Comparison of ENCODE assay signal across 8 mouse cellular contexts in the genomic region with DNA sequence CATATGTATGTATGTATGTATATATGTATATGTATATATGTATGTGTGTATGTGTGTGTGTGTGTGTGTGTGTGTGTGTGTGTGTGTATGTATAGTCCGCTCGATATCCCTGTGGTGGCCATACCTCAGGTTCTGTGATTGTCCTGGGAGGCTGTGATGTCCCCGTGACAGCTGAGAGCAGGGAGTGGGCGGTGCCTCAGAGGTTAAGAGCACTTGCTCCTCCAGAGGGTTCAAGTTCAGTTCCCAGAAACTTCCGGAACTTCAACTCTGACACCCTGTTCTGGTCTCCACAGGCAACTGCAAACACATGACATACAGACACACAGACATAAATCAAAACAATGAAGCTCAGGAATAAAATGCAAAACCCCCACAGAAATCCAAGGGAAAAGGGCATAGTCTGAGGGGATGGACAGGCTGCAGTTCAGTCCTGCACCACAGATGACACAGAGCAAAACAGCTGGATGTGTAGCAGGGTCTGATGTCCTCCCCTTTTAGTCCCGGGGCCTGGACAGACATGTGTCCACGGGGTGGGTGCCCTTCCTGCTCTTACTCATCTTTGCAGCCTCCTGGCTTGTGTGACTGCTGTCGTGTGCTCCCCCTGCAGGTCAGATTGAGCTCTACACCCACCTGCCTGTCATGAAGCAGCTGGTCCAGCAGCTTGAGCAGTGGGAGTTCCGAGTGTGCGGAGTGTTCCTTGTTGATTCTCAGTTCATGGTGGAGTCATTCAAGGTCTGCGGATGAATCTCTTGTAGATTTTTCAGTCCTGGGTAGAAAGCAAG. TPM values are rescaled to one million over a fixed set of nuclear protein-coding genes. Genes with fewer than 3 reads are reported as not detected.
DNase-seq lines count a peak whose midpoint lies in the region; ATAC-seq and TF ChIP-seq lines count a peak whose summit lies in the region.

No protein-coding gene starts in this region.

- peak; percentile 64 for DNase-seq in ovary, postnatal 36 days (ENCODE audit: low spot score)
- no peak for DNase-seq in ovary, adult 18-20 months (ENCODE audit: low spot score)
- DNase-seq in cerebellum, postnatal 36 days: peak; percentile 83 to 86
- peak; percentile 79 for DNase-seq in gastrocnemius, adult 18-20 months (ENCODE audit: low spot score)
- DNase-seq in kidney, adult 18-20 months: peak; percentile 78
- peak; percentile 67 for DNase-seq in limb, embryonic 10.5 days (ENCODE audit: low spot score)
- peak; percentile 56 to 66 for DNase-seq in spleen, adult 2 months (ENCODE audit: low read depth in 1 of 2, low spot score in 2 of 2)

- H3K27me3 ChIP-seq in limb, embryonic 10.5 days (ENCODE audit: low read depth, poor library complexity, severe bottlenecking): no peaks in the 10 kb centered on the region
- H3K27me3 ChIP-seq in midbrain, embryonic 13.5 days: no peaks in the 10 kb centered on the region
- no peaks in the 10 kb centered on the region for H3K27me3 ChIP-seq in spleen, adult 2 months (ENCODE audit: control insufficient read depth, insufficient read depth, low read length)

- no peaks in the 10 kb centered on the region for H3K4me1 ChIP-seq in limb, embryonic 10.5 days
- no peaks in the 10 kb centered on the region for H3K4me1 ChIP-seq in midbrain, embryonic 13.5 days (replicated peaks)
- H3K4me1 ChIP-seq in spleen, adult 2 months (ENCODE audit: control insufficient read depth, insufficient read depth, insufficient read length): no peaks in the 10 kb centered on the region

- no peak for TF ChIP-seq POLR2A in spleen, adult 2 months (IDR thresholded peaks at IDR 0.05; ENCODE audit: low read depth, low read length)

- H3K4me3 ChIP-seq in limb, embryonic 10.5 days: no peak overlapping the region
- H3K4me3 ChIP-seq in midbrain, embryonic 13.5 days (replicated peaks): no peak overlapping the region
- no peak overlapping the region for H3K4me3 ChIP-seq in spleen, adult 2 months (ENCODE audit: extremely low read depth, insufficient read depth, insufficient read length)

- no peaks in the 10 kb centered on the region for H3K9me3 ChIP-seq in limb, embryonic 10.5 days (replicated peaks)
- H3K9me3 ChIP-seq in midbrain, embryonic 13.5 days: no peaks in the 10 kb centered on the region

- ATAC-seq in midbrain, embryonic 13.5 days: peak; percentile 77

- H3K27ac ChIP-seq in limb, embryonic 10.5 days: no peak overlapping the region
- no peak overlapping the region for H3K27ac ChIP-seq in midbrain, embryonic 13.5 days
- no peak overlapping the region for H3K27ac ChIP-seq in spleen, adult 2 months (ENCODE audit: insufficient read depth, low read length)

- 70% methylated on average over 11 of the region's 11 CpGs for WGBS in limb, embryonic 10.5 days
- 57% methylated on average over 11 of the region's 11 CpGs for WGBS in midbrain, embryonic 13.5 days
- 59% methylated on average over 11 of the region's 11 CpGs for WGBS in spleen, adult 2 months

- H3K36me3 ChIP-seq in limb, embryonic 10.5 days: peaks cover 79% of the 10 kb centered on the region
- peaks cover 59% of the 10 kb centered on the region for H3K36me3 ChIP-seq in midbrain, embryonic 13.5 days
- peaks cover 21% of the 10 kb centered on the region for H3K36me3 ChIP-seq in spleen, adult 2 months (ENCODE audit: control insufficient read depth, insufficient read depth, low read length)

- no peak overlapping the region for H3K9ac ChIP-seq in midbrain, embryonic 13.5 days (replicated peaks)

- TF ChIP-seq CTCF in spleen, adult 2 months (IDR thresholded peaks at IDR 0.05; ENCODE audit: extremely low read depth, insufficient read depth, insufficient read length, insufficient replicate concordance): peak; percentile 92; the same call in 1 of the 2 replicates

- no peak overlapping the region for H3K4me2 ChIP-seq in midbrain, embryonic 13.5 days (replicated peaks)

RNA-seq across cellular contexts. Expression of a gene that starts 7.4 kb away (rescaled TPM):
- 1 to 10 TPM; 4.5 to 5.4 TPM for total RNA-seq in gastrocnemius, adult 18-20 months (2021)
- 83.6 and 90.4 TPM in 2 replicates for polyA plus RNA-seq in limb, embryonic 10.5 days (2016; fragmentation: Nextera tagmentation; extraction: Ambion mirVana)
- 128 and 135 TPM in 2 replicates for polyA plus RNA-seq in midbrain, embryonic 13.5 days (2015; fragmentation: Nextera tagmentation; extraction: Ambion mirVana)
- 7.4 and 10.0 TPM in 2 replicates for polyA plus RNA-seq in spleen, adult 2 months (2012; rRNA removed)

RNA-seq across cellular contexts. Expression of a gene that starts 7.9 kb away (rescaled TPM):
- 10 to 100 TPM; 32.8 to 35.3 TPM for total RNA-seq in gastrocnemius, adult 18-20 months (2021)
- polyA plus RNA-seq in limb, embryonic 10.5 days (2016; fragmentation: Nextera tagmentation; extraction: Ambion mirVana): 102 and 103 TPM in 2 replicates
- 50.8 and 51.8 TPM in 2 replicates for polyA plus RNA-seq in midbrain, embryonic 13.5 days (2015; fragmentation: Nextera tagmentation; extraction: Ambion mirVana)
- polyA plus RNA-seq in spleen, adult 2 months (2012; rRNA removed): 55.5 and 75.5 TPM in 2 replicates

RNA-seq across cellular contexts. Expression of a gene that starts 12.1 kb away (rescaled TPM):
- 10 to 100 TPM; 54.0 to 63.0 TPM for total RNA-seq in gastrocnemius, adult 18-20 months (2021)
- 80.5 and 86.6 TPM in 2 replicates for polyA plus RNA-seq in limb, embryonic 10.5 days (2016; fragmentation: Nextera tagmentation; extraction: Ambion mirVana)
- polyA plus RNA-seq in midbrain, embryonic 13.5 days (2015; fragmentation: Nextera tagmentation; extraction: Ambion mirVana): 140 and 173 TPM in 2 replicates
- 134 and 154 TPM in 2 replicates for polyA plus RNA-seq in spleen, adult 2 months (2012; rRNA removed)

RNA-seq across cellular contexts. Expression of a gene that starts 25.4 kb away (rescaled TPM):
- 10 to 100 TPM; 43.7 to 48.5 TPM for total RNA-seq in gastrocnemius, adult 18-20 months (2021)
- polyA plus RNA-seq in limb, embryonic 10.5 days (2016; fragmentation: Nextera tagmentation; extraction: Ambion mirVana): 191 and 204 TPM in 2 replicates
- 260 and 269 TPM in 2 replicates for polyA plus RNA-seq in midbrain, embryonic 13.5 days (2015; fragmentation: Nextera tagmentation; extraction: Ambion mirVana)
- polyA plus RNA-seq in spleen, adult 2 months (2012; rRNA removed): 19.5 and 21.9 TPM in 2 replicates

RNA-seq across cellular contexts. Expression of a gene that starts 25.5 kb away (rescaled TPM):
- under 1 TPM; 0.27 to 0.69 TPM for total RNA-seq in gastrocnemius, adult 18-20 months (2021)
- polyA plus RNA-seq in limb, embryonic 10.5 days (2016; fragmentation: Nextera tagmentation; extraction: Ambion mirVana): 8.2 and 11.7 TPM in 2 replicates
- polyA plus RNA-seq in midbrain, embryonic 13.5 days (2015; fragmentation: Nextera tagmentation; extraction: Ambion mirVana): 21.8 and 22.6 TPM in 2 replicates
- polyA plus RNA-seq in spleen, adult 2 months (2012; rRNA removed): 3.8 and 4.5 TPM in 2 replicates
